Mouse (Mus musculus): ENCODE measurements at regions not wholly inside any gene's neighbourhood (a gene's known extent, or its start where the extent isn't known, plus 50 kb on each side); places are given as distances from the start of the nearest gene placed in this dataset.

DNA sequence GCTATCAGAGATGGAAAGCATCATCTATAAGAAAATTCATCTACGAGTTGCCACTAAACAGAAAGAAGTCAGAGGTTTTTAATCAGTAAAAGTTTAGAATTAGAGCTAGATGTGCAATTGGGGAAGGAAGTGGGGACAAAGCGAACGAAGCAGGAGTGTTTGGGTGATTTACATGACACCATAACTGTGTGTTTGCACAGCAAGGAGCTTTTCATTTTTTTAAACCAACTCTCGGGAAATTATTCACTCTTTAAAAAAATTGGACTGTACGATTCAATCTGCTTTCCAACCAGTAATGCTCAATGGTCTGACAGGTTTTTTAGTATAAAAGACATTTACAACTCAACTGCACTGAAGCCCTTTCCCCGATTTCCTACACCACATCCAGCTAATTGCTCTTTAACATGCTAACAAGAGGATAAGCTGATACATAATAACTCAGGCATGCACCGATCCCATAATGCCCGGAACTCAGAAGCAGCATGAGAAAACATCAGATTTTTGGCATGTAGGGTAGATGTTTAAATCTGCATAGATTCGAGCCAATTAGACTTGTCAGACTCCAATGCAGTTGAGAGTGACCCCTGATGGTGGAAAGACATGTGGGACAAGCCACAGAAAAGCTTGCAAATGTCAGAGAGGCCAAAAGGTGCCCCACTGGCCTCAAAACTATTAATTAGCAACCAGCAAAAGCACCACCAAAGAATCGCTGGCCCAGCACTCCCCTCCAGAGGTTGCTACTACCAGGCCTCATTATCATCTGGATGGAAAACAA is 282.8 kb upstream of the Mms22l start:
- TF ChIP-seq POLR2A (IDR thresholded peaks at IDR 0.05; ENCODE audit: borderline replicate concordance, insufficient read depth, low read length) = no peak
- no peak for TF ChIP-seq CTCF (IDR thresholded peaks at IDR 0.05; ENCODE audit: borderline replicate concordance, insufficient read depth, low read depth, low read length)

All from cerebellum, adult 2 months (tissue).